Mouse (Mus musculus) myocyte (in vitro differentiated cells): ENCODE measurements around the gene Rhoq.

ENCODE experiments used
- MAX ChIP-seq: IDR thresholded peaks from one replicate; pipeline ENCODE4 v1.6.1; 2011; ENCODE audit warnings: low read depth, mild to moderate bottlenecking, control low read depth
- POLR2A ChIP-seq: IDR thresholded peaks from one replicate; pipeline ENCODE4 v1.6.1; 2011; ENCODE audit warnings: low read depth, mild to moderate bottlenecking, control low read depth, moderate library complexity; ENCODE audit not compliant: insufficient read length

DNA sequence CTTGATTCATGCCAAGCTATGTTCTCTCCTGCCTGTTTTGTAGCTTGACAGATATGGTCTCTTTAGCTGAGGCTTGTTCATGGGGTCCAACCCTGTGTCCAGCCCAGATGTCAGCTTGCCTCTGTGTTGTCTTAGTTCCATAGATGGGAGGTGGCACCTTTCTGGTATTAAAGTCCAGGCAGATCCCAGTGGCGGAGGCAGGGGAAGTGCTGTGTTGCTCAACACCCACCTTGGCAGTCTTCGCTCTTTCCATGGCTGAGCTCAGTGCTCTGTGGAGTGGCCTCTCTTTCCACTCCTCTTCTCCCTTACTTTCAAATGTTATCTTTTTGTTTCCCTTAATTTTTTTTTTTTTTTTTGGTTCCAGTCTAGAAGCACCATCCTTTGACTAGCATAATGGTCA is 10.2 kb downstream of the Rhoq start:
- TF ChIP-seq MAX (no peak), POLR2A (no peak)
